Mouse (Mus musculus): ENCODE data around the gene Echdc1. TPM values are rescaled to one million over a fixed set of nuclear protein-coding genes. Genes with fewer than 3 reads are reported as not detected.

Gene Echdc1
- polyA plus RNA-seq (2012; rRNA removed), result 1.4 and 1.6 TPM in 2 replicates

DNA sequence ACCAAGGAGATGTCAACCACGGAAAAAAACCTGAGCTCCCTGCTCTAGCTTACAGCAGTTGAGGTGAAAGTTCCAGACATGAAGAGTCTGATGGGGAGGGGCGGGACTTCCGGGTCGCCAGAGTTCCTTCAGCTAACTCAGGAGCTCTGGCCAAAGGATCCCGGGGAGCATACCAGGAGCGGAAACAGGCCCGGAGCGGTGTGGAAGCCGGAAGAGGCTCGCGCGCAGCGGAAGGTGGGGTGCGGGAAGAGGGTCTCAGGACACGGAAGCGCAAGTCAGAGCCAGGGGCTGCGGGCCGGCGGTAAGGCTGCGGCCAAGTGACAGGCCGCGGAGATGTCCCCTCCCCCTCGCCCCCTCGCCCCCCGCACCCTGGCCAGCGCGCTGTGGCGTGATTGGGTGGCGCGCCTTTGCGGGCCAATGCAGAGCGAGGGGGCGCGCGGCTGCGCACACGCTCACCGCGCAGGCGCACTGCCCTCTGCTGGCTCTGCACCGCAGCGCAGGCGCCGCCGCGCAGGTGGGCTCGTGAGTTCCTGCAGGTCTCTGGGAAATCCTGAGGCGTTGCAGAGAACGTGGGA lies at the start of gene Echdc1:
Gene Echdc1, plus strand, starts transcription at position 103 of the 575 bp plus-strand sequence.

DNA sequence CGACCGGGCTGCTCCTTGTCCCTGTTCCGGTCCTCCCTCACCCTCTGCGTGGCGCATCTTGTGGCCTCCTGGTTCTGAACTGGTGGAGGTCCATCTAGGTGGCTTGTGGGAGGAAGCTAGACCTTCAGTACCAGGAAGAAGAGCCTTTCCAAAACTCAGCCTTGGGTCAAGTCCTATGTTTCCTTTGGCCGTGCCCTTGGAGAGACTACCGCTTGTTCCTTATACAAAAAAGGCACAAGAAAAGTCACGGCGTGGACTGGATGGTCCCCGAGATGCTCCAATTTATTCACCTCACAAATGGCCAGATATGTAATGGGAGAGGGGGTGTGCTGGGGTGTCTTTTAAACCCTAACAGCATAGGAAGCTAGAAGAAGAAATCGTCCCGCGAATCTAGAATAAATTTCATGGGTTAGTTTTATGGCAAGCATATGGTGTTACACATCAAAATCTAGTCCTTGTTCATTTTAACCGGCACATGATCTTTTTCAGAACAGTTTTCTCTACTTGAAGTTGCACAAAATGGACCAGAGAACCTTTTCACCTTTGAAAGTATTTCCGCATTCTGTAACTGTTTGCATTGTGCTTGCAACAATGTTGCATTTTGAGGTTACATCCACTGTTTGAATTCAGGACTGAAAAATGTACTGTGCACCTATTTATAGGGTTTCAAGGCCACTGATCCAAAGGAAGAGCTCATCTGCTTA lies 49.4 kb downstream of the Echdc1 start, which contains the start of gene Rnf146:
Gene Rnf146, minus strand, starts transcription at position 246 of the 704 bp plus-strand sequence.

Other genes starting within 250 kb of the Echdc1 start
- gene Soga3, start 169.3 kb upstream of the Echdc1 start, polyA plus RNA-seq (2012; rRNA removed), result 0.73 and 0.78 TPM in 2 replicates
- gene Gm49353, start 114.2 kb upstream of the Echdc1 start, polyA plus RNA-seq (2012; rRNA removed), result not detected in 2 replicates
- gene 9330159F19Rik, start 101.6 kb upstream of the Echdc1 start, polyA plus RNA-seq (2012; rRNA removed), result 0.07 and 0.17 TPM in 2 replicates
- 8.5 and 12.5 TPM in 2 replicates for gene Rnf146, start 49.3 kb downstream of the Echdc1 start, polyA plus RNA-seq (2012; rRNA removed)
- 2.0 and 2.3 TPM in 2 replicates for gene Rspo3, start 222.7 kb downstream of the Echdc1 start, polyA plus RNA-seq (2012; rRNA removed)